Mouse (Mus musculus): ENCODE results near the gene Pkp4.

Gene Pkp4

DNA sequence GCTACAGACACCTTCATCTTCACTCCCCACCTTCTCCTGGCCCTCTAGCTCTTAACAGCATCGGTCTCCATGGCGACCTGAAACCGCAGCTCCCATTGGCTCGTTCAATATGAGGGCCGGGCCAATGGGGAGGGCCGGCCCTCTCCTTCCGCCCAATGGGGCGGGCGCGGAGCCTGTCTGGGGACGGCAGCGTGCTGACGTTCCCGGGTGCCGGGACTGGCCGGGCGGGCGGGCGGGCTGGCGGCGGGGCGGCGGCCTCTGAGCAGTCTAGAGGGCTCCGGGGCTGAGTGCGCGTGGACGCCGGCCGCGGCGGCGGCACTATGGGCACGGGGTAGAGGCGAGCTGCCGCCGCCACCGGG is at the start of gene Pkp4, which contains the start of gene Ccdc148:
TSS of gene Pkp4 (plus strand) at position 246 of the 359 bp plus-strand sequence.
TSS of gene Ccdc148 (minus strand) at position 79 of the 359 bp plus-strand sequence.
- peak; percentile 90 for DNase-seq (ENCODE audit: low read depth)

DNA sequence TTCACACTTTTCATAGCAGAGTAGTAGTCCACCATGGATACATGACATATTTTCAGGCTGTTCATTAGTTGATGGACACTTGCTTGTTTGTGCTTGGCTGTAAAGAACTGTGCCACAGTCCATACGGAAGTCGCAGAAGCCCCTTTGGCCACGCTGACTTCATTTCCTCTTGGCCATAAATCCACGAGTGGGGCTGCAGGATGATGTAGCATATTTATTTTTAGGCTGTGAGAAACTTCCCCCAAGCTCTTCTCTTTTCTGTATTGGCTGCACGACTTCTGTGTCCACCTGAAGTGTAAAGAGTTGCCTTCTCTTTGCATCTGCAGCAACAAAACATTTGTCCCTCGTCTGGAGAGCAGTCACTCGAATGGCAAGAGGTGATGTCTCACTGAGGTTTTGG is 31.6 kb upstream of the Pkp4 start:
- DNase-seq (ENCODE audit: low read depth): no peak

DNA sequence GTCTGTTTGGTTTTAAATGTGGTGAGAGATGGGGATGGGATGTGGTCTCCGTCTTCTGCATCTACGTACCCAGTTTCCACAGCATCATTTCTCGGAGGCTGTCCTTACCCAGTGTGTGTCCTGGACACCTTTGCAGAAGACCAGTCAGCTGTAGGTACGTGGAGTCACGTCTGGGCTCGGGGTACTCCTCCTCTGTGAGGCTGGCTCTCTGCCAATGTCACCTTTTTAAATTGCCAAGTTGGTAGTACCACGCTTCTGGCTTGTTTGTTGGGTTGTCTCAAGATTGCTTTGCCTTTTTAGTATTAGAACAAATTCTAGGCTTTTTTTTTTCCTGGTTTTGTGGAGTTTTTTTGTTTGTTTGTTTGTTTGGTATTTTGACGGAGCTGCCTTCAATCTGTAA is 30.8 kb upstream of the Pkp4 start:
- no peak for DNase-seq (ENCODE audit: low read depth)

DNA sequence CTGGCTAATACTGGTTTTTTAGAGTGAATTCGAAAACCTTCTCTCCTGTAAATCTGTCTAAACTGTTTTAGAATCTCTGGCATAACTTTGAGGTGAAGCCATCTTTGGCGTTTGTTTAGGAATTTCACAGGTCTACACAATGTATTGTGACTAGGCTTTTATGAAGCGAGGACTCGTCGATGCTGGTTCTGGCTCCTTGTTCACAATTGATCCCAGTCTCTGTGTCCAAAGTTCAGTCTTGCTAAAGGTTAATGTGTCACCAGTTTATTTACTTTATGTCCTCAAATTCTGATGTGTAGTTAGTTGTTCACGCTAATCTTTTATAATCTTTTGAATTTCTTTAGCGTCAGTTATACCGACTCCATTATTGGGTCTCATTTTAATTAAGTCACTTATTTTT is 29.6 kb upstream of the Pkp4 start:
- no peak for DNase-seq (ENCODE audit: low read depth)

DNA sequence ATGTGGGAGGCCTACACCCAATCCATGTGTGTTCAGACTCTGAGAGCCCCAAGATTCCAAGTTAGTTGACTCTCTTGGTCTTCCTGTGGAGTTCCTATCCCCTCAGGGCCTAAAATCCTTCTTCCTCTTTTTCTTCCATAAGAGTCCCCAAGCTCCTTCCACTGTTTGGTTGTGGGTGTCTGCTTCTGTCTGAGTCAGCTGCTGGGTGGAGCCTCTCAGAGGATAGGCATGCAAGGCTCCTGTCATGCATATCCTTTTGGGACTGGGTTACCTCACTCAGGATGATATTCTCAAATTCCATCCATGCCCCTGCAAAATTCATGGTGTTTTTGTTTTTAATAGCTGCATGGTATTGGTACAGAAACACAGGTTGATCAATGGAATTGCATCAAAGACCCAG is 5.2 kb upstream of the Pkp4 start:
- DNase-seq (ENCODE audit: low read depth): no peak

DNA sequence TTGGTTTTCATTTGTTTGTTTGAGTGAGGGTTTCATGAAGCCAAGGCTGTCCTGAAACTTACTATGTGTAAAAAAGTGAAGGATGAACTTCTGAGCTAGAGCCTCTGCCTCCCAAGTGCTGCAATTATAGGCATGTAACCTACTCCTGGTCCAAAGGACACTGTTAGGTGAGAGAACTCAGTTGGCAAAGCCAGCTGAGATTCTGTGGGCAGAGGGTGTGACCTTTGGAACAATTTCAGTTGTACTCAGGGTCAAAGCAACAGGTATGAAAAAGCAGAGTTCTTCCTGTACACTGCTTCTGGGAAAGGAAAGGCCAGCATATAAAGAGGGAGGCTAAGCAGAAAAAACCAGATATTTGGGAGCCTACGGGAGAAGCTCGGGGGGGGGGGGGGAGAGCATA is 2.5 kb upstream of the Pkp4 start:
- DNase-seq (ENCODE audit: low read depth): no peak

DNA sequence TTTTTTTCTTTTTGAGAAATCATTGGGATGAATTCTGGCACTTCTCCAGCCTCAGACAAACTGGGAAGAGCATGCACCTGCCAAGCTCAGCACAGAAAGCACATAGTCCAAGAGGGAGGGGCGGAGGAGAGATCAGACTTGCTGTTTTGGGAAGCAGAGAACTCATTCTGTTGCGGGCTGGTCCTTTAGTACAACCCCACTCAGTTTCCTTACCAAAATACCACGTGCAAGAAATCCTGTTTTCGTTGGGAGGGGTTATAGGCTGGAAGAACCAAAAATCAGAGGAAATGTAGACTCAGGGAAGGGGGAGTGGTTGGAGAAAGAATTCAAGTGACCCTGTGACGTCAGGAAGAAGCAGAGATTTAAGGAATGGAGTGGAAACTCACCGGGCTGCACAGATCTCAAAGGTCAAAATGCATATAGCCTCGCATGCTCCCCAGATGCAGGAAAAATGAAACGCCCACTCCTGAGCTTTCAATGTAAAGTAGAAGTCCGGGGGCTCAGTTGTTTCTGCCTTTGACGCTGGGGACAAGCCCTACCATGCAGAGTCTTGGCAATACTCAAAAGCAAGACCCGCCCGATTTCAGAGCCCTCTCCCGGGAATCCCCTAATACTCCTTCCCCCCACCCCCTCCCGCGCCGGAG is 567 bp upstream of the Pkp4 start:
- no peak for DNase-seq (ENCODE audit: low read depth)

DNA sequence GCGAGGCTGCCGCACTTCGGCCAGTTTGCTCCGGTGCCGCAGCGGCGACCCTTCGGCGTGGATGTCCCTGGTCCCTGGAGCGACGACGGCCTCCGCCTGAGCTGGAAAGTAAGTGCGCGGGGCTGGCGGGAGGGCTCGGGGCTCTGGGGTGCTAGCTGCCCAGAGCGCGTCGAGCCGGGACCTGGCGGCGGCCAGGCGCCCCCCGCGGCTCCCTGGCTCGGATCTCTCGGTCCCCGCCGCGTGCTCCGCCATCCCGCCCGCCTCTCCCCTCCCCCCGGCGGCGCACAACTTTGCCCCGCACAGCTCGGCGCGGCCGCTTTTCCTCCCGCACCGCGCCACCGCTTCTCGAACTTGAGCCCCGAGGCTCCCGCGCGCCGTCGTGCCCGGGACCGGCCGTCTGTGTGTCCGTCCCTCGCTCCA is 381 bp downstream of the Pkp4 start:
- no peak for DNase-seq (ENCODE audit: low read depth)

DNA sequence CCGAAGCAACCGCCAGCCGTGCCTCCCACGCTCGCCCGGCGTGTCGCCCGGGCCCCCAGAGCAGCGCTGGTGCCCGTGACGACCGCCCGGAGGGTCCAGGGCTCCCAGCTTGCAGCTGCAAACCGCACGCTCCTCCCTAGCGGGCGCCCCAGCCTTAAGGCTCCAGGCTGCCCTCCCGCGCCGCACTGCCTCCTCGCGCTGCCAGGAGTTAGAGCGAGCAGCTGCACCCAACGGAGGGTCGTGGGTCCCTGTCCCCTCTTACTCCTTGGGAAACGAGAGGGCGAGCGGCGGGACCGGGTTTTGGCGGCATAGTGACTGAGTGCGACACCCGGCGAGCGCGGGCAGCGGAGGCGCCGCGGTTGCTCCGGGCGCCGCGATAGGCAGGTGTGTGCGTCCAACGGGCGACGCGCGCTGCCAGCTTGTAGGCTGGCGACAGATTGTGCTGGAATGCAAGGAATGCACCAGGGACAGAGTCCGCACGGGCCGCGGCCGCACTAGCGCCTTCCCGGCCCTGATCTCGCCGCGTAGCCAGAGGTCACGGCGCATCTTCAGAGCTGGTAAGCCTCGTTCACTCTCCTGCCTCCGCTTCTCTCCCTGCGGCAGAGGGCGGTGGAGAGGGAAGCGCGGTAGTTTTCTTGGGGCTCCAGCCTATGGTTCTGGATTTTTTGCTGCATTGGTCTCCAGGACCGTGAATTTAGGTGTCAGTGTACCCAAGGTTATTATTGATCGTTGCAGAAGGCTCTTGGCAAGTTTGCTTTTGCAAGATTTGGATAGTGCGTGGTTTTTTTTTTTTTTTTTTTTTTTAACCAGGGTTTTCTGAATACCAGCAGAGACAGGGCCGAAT is 1.0 kb downstream of the Pkp4 start:
- DNase-seq (ENCODE audit: low read depth): peak; percentile 41

DNA sequence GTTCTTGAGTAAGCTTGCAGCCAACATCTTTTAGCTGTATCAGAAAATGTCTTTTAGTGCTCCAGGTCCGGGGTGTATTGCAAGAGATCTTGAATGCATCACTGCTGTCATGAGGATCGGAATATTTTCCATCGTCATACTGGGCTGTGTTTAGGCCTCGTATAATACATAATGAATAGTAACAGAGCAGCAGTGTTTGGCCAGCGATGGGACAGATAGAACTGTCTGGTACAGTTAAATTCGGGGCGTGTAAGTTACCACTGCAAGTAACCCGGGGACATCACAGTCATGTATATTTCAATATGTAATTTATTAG is 1.6 kb downstream of the Pkp4 start:
- DNase-seq (ENCODE audit: low read depth): no peak

DNA sequence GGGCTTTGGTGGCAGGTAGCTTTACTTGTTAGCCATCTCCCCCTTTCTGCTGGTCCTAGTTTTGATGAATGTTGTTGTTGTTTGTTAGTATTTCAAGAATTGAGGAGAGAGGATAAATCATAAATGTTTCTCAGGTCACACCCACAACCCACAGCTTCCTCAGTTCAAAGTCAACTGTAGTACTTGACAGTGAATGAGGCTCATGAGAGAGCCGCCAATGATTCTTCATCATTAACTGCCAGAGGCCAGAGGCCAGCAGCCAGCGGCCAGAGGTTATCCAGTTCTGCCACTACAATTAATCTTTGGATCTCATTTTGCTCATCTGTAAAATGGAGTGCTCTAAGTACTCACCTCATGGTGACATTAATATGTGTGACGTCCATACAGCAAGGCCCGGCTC is 6.3 kb downstream of the Pkp4 start:
- DNase-seq (ENCODE audit: low read depth): no peak

DNA sequence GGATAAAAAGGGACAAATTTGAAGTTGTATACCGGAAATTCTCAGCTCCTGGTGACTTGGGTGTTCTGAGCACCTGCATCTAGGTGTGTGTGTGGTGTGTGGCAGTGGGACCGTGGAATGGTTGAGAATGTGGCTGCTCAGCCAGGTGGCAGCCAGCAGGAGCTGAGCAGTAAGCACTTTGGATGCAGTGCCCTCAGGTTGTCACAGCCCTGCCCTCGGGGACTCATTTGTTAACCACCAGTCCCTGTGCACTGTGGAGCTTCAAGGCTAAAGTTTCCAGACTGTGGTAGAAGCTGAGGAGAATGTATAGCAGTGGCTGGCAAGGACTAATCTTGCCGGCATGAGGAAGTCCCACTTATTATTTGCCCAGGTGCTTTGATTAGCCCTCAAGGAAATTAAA is 7.2 kb downstream of the Pkp4 start:
- DNase-seq (ENCODE audit: low read depth): no peak

DNA sequence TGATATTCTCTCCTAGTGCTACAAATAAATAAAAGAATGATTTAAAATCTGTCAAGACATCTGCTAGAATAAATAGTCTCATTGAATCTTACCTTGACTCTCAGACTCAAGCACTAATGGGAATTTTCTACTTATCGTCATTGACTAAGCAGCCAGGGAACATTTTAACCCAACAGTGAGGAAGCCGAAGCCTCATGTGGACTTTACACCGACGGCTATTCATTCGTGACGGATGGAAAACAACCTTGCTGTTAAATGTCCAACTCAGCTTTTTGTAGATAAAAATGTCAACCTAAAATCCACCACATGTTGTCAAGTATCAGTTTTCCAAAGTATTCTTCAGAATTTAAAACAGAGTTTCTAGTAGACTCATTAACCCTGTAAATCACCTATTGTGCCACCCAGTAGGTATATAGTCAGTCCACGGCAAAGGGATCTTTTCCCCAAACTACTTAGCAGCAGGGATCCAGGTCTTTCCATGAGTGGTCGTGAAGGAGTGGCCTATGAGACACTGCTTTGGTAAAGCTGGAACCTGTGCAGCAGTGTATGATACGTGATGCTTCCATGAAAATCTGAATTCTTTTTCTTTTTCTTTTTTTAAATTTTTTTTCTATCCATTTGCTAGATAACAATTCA is 9.0 kb downstream of the Pkp4 start:
- no peak for DNase-seq (ENCODE audit: low read depth)

DNA sequence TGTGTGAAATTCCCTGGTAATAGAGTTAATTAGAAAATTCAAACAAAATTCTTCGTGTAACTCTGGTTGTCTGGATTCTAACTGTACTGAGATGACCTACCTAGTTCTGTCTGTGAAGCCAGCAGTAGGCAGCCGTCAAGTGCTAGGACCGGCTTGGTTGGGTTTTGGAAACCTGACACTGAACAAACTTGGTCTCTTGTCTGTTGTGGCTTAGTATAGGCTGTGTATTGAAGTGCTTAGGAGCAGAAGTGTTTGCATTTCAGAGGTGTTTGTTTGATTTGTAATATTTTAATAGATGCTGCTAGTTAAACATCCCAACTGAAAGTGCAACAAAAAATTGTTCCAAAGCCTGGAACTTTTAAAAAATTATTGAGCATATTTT is 9.5 kb downstream of the Pkp4 start:
- no peak for DNase-seq (ENCODE audit: low read depth)

DNA sequence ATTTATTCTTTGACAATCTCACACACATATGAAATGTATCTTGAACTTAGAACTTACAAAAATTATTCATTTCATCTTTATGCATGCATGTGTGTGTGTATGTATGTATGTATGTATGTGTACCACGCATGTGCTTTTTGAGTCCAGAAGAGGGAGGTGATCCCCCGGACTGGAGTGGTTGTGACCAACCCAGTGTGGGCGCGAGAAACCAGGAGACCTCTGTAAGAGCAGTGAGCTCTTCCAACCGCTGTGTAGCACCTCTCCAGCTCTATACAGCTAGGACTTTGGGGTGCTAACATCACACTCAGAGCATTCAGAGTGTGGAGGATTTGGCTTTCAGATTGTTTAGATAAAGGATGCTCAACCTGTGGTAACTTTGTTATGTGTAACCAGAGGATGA is 9.9 kb downstream of the Pkp4 start:
- DNase-seq (ENCODE audit: low read depth): no peak

DNA sequence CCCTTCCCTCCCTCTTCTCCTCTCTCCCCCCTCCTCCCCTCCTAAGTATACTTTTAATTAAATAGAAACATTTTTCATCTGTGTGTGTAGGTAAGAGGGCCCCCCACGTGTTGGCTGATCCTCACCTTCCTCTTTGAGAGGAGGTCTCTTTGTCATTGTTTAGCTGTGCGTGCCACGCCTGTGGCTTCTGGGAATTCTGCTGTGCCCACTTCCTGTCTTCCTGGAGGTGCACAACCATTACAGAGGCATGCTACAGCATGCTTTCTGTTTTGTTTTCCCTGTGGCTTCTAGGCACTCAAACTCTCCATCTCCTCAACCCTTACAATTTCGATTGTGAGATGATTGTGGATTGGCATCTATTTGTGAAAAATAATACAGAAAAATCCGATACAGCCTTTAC is 10.9 kb downstream of the Pkp4 start:
- no peak for DNase-seq (ENCODE audit: low read depth)

DNA sequence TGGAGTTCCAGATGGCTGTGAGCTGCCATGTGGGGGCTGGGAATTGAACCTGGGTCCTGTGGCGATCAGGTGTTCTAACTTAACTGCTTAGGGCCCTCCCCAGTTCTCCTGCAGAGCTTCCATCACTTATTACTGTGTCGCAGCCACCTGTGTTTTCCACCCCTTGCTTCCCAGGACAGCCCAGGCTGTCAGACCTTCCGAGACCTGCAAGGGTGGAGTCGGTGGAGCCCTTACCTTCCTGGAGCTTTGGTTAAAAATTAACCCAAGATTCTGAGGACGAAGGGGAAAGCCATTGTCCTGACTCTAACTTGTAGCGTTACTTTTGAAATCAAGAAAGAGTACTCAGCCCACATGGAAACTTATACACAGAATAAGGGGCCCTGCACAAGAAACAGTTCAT is 15.3 kb downstream of the Pkp4 start:
- DNase-seq (ENCODE audit: low read depth): no peak

DNA sequence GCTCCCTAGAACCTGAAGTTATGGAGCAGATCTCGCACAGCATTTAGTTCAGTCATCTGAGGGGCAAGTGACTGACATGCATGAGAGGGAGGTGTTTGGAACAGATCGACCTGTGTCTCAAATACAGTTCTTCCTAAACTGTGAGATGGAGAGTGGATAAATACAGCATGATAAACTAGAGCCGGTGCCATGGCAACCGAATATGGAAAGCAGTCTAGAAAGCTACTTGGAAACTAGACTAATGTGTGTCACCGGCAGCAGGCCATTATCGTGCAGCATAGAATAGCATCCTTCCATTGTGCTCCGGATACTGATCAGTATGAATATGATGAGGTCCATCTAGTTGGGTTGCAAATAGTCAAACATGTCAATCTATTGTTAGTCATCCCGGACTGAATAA is 17.5 kb downstream of the Pkp4 start:
- DNase-seq (ENCODE audit: low read depth): no peak

DNA sequence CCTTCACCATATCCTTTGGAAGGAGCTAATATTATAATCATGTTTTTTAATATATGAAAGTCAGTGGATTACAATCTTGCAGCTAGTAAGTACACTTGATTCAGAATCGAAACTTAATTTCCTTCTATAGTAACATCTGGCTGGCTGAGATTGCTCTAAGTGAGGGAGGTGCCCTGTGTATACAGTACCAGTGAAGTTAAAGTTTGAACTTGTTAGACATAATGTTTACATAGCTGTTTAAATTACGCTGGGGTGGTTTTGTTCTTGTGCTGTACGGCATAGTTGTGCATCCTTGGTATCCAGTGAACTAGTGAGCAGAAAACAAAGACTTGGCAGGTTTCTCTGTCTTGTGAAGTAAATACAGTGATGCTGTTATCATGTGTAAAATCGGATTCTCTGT is 18.3 kb downstream of the Pkp4 start:
- DNase-seq (ENCODE audit: low read depth): no peak

DNA sequence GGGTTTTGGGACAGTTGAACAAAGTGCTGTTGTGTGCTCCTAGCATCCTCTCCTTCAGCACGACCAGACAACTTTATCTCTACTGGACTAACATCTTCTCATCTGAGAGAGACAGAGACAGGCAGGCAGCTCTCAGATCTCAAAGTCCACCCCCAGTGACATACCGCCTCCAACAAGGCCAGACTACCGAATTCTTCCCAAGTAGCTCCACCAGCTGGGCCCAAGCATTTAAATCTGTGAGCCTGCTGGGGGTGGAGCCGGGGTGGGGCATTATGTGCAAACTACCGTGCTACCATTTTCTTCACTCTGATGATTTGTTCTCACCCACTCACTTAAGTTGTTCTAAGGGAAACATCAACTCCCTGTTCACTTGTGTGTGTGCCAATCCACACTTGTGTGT is 18.8 kb downstream of the Pkp4 start:
- no peak for DNase-seq (ENCODE audit: low read depth)

DNA sequence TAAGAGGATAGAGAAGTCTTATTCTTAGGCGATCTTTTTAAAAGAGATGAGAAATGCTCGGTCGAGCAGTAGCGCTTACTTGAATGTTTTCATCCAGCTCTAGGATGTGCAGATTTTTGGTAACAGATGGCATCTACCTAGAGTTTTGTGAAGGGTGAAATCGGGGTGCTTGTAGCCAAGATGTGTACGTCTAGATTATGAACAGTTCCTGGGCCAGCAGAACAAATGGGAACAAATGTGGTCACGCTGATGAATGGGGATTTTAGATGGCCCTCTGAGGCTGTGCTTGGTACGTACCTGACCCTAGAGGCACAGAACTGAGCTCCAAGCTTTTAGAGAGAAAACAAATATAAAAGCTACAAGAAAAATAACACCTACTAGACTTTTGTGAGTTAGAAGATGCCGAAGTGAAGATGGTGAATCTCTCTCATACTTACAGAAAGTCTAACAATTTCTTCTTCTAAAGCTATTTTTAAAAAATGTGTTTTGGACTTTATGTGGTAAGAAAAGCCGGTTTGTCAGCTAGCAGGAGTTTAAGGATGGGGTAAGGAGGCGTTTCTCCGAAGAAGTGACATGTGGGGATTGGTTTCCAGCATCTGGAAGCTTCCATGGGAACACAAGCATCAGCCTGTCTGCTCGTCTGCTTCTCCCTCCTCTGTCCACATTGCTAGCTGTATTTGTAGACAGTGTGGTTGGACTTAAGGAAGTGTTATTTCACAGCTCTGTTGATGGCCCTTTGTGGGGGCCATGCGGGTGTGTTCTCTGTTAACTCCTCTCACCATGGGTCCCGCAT is 20.9 kb downstream of the Pkp4 start:
- DNase-seq (ENCODE audit: low read depth): no peak

DNA sequence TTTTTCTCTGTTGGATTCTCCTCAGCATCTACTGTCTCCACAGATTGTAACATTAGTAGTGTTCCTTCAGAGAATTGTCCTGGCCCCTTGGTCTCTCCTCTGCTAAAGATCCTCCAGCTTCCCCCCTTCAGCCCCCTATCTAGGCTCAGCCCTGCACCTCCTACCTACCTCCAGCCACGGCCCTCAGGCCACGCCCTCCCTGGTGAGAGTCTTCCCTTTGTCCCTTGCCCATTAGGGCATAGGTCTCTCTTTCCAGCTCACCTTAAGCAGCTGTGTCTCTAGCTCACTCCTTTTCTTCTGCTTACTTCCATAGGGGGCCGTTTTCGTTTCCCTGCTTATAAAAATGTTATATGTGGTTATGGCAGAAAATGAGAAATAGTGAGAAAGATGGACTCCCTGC is 22.9 kb downstream of the Pkp4 start:
- DNase-seq (ENCODE audit: low read depth): no peak
